8 mouse cellular contexts compared by ENCODE assay signal in genomic region chr17:84958411-84958911, GRCm38 (mm10). TPM values are rescaled to one million over a fixed set of nuclear protein-coding genes. Genes with fewer than 3 reads are reported as not detected.
DNase-seq lines count a peak whose midpoint lies in the region; ATAC-seq and TF ChIP-seq lines count a peak whose summit lies in the region.

No protein-coding gene starts in this region.

- no peaks in the 10 kb centered on the region for H3K9me3 ChIP-seq in hindbrain, embryonic 10.5 days
- H3K9me3 ChIP-seq in lung, embryonic 16.5 days (ENCODE audit: control insufficient read depth, low read length), result no peaks in the 10 kb centered on the region
- H3K9me3 ChIP-seq in stomach, embryonic 14.5 days (ENCODE audit: control insufficient read depth, low read depth, low read length), result no peaks in the 10 kb centered on the region

- peak overlapping the region; percentile 98 for H3K9ac ChIP-seq in lung, embryonic 16.5 days (ENCODE audit: low read length)
- H3K9ac ChIP-seq in stomach, embryonic 14.5 days (replicated peaks; ENCODE audit: low read depth, low read length), result peak overlapping the region; percentile 96

- no peak for TF ChIP-seq CTCF in spleen, adult 2 months (IDR thresholded peaks at IDR 0.05; ENCODE audit: extremely low read depth, insufficient read depth, insufficient read length, insufficient replicate concordance)

- no peaks in the 10 kb centered on the region for H3K27me3 ChIP-seq in spleen, adult 2 months (ENCODE audit: control insufficient read depth, insufficient read depth, low read length)
- H3K27me3 ChIP-seq in hindbrain, embryonic 10.5 days (ENCODE audit: insufficient read depth, poor library complexity, severe bottlenecking), result no peaks in the 10 kb centered on the region
- H3K27me3 ChIP-seq in lung, embryonic 16.5 days (ENCODE audit: control insufficient read depth, insufficient read depth, low read depth, low read length), result no peaks in the 10 kb centered on the region
- no peaks in the 10 kb centered on the region for H3K27me3 ChIP-seq in stomach, embryonic 14.5 days (ENCODE audit: control insufficient read depth, insufficient read depth, low read length)

- H3K4me2 ChIP-seq in lung, embryonic 16.5 days (ENCODE audit: low read depth, low read length), result peak overlapping the region; percentile 71
- peak overlapping the region; percentile 66 for H3K4me2 ChIP-seq in stomach, embryonic 14.5 days (replicated peaks; ENCODE audit: low read depth, low read length)

- no peak for TF ChIP-seq POLR2A in spleen, adult 2 months (IDR thresholded peaks at IDR 0.05; ENCODE audit: low read depth, low read length)

- peaks cover 6% of the 10 kb centered on the region for H3K4me1 ChIP-seq in spleen, adult 2 months (ENCODE audit: control insufficient read depth, insufficient read depth, insufficient read length)
- peaks cover 34% of the 10 kb centered on the region for H3K4me1 ChIP-seq in hindbrain, embryonic 10.5 days (replicated peaks)
- peaks cover 20% of the 10 kb centered on the region for H3K4me1 ChIP-seq in lung, embryonic 16.5 days (replicated peaks; ENCODE audit: control insufficient read depth, insufficient read depth, low read length)
- H3K4me1 ChIP-seq in stomach, embryonic 14.5 days (ENCODE audit: control insufficient read depth, insufficient read depth, low read length), result peaks cover 18% of the 10 kb centered on the region

- no peaks in the 10 kb centered on the region for H3K36me3 ChIP-seq in spleen, adult 2 months (ENCODE audit: control insufficient read depth, insufficient read depth, low read length)
- peaks cover 7% of the 10 kb centered on the region; the same call in 1 of the 2 replicates for H3K36me3 ChIP-seq in hindbrain, embryonic 10.5 days
- no peaks in the 10 kb centered on the region for H3K36me3 ChIP-seq in lung, embryonic 16.5 days (ENCODE audit: control insufficient read depth, insufficient read depth, low read length)
- no peaks in the 10 kb centered on the region for H3K36me3 ChIP-seq in stomach, embryonic 14.5 days (ENCODE audit: control insufficient read depth, insufficient read depth, low read length)

- under 1% methylated on average over 52 of the region's 52 CpGs for WGBS in spleen, adult 2 months
- under 1% methylated on average over 52 of the region's 52 CpGs for WGBS in hindbrain, embryonic 10.5 days
- WGBS in lung, embryonic 16.5 days, result under 1% methylated on average over 22 of the region's 52 CpGs
- under 1% methylated on average over 52 of the region's 52 CpGs for WGBS in stomach, embryonic 14.5 days

- peak overlapping the region; percentile 96 for H3K4me3 ChIP-seq in spleen, adult 2 months (ENCODE audit: extremely low read depth, insufficient read depth, insufficient read length)
- peak overlapping the region; percentile 88 for H3K4me3 ChIP-seq in hindbrain, embryonic 10.5 days
- peak overlapping the region; percentile 97 for H3K4me3 ChIP-seq in lung, embryonic 16.5 days (ENCODE audit: low read length)
- H3K4me3 ChIP-seq in stomach, embryonic 14.5 days (ENCODE audit: low read depth, low read length), result peak overlapping the region; percentile 96

- ATAC-seq in lung, embryonic 16.5 days (ENCODE audit: low read depth), result no peak
- ATAC-seq in stomach, embryonic 14.5 days (ENCODE audit: insufficient number of reproducible peaks, insufficient read depth, low FRiP score, low read depth), result no peak

- H3K27ac ChIP-seq in spleen, adult 2 months (ENCODE audit: insufficient read depth, low read length), result peak overlapping the region; percentile 93
- peak overlapping the region; percentile 96 for H3K27ac ChIP-seq in hindbrain, embryonic 10.5 days
- H3K27ac ChIP-seq in lung, embryonic 16.5 days (ENCODE audit: low read length), result peak overlapping the region; percentile 90
- peak overlapping the region; percentile 94 for H3K27ac ChIP-seq in stomach, embryonic 14.5 days (ENCODE audit: low read length)

- peak; percentile 50 for DNase-seq in adrenal gland, postnatal 10 days
- DNase-seq in adrenal gland, adult 18-20 months (ENCODE audit: low spot score in 2 of 2), result no peak
- DNase-seq in spleen, adult 2 months (ENCODE audit: low read depth in 1 of 2, low spot score in 2 of 2), result peak in 1 of 2 experiments; percentile 32
- DNase-seq in spleen, postnatal 4 days (ENCODE audit: low spot score in 2 of 2), result no peak
- no peak for DNase-seq in hindbrain, embryonic 10.5 days (ENCODE audit: low spot score)
- DNase-seq in retina, embryonic 14.5 days (ENCODE audit: low spot score), result no peak

RNA-seq across cellular contexts. Expression of gene Ppm1b, which starts 1.9 kb away (rescaled TPM):
- 100 to 1,000 TPM; 107 to 112 TPM for total RNA-seq in adrenal gland, postnatal 10 days (2021)
- 100 to 1,000 TPM; 114 to 143 TPM for total RNA-seq in adrenal gland, adult 18-20 months (2021)
- 12.8 and 13.1 TPM in 2 replicates for polyA plus RNA-seq in spleen, adult 2 months (2012; rRNA removed)
- polyA plus RNA-seq in hindbrain, embryonic 10.5 days (2016; fragmentation: Nextera tagmentation; extraction: Ambion mirVana), result 61.9 and 62.0 TPM in 2 replicates
- 53.8 and 54.6 TPM in 2 replicates for polyA plus RNA-seq in lung, embryonic 16.5 days (2015; fragmentation: Nextera tagmentation; extraction: Ambion mirVana)
- polyA plus RNA-seq in stomach, embryonic 14.5 days (2014; fragmentation: Nextera tagmentation; extraction: Ambion mirVana), result 63.4 and 70.2 TPM in 2 replicates
